Mouse (Mus musculus) brain, adult 2 months (tissue): ENCODE measurements at regions not wholly inside any gene's neighbourhood (a gene's known extent, or its start where the extent isn't known, plus 50 kb on each side); places are given as distances from the start of the nearest gene placed in this dataset.
A peak's percentile ranks its signal among the peaks of the same experiment; 100 is the strongest.

Source experiments
- DNase-seq: peaks from one replicate; pipeline ENCODE4 v3.0.0; 2011; ENCODE audit warnings: low read depth, low spot score

DNA sequence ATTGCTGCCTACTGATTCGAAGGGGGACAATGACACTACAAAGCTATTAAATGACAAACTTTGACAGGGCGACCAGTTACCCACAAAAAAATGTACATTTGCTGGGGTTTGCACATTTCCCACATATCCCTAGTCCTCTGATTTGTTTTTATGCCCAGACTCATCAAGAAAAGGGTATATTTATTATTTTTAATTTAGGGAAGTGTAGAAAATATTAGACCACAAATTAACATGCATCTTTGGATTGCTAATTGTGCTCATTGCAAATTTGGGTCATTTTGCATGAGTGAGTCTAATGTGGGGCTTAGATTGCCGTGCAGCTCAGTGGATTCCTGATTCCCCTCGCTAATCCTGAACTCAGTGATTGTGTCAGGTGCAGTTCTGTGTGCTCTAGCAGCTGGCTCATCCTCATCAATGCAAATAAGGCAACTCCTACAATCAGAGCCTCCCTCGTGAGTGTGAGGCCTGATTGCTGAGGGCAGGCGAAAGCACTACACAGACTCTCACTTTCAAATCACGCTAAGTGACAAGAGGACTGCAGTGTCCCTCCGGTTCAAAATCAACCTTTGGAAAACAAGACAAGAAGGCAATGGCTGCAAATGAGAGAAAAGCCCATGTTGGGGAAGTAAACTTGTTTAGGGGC lies 156.7 kb upstream of the Tmem161b start:
- DNase-seq, result peak; percentile 78

DNA sequence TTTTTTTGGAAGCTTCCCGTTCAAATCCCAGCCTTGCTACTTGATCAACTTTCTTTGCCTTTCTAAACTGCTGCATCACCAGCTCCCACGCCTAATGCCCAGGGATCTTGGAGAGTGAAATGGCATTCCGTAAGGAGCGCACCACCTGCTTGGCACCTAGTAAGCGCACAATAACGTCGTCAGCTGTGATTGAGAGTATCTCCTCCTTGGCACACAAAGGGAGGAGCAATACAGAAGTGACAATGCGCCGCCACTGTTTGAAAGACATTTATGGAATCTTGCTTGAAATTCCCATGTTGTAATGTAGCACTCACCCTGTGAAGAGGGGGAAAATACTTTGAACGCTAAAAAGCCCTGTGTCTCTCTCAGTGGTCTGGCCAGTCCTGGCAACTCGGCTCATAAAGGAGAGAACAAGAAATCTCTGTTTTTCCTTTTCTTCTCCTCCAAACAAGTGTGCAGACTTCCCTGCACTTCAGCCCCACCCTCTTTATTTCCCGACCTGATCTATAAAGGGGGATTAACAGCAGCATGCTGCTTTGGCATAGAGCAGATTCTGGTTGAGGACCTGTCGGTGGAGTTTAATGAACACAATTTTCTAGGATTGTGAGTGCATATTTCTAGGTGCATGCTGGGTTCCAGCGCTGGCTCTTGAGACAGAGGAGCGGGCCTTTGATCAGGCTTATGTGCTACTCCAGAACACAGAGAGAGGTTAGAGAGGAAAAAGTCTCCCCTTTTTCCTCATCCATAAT lies 155.7 kb upstream of the Tmem161b start:
- peak; percentile 75 for DNase-seq

DNA sequence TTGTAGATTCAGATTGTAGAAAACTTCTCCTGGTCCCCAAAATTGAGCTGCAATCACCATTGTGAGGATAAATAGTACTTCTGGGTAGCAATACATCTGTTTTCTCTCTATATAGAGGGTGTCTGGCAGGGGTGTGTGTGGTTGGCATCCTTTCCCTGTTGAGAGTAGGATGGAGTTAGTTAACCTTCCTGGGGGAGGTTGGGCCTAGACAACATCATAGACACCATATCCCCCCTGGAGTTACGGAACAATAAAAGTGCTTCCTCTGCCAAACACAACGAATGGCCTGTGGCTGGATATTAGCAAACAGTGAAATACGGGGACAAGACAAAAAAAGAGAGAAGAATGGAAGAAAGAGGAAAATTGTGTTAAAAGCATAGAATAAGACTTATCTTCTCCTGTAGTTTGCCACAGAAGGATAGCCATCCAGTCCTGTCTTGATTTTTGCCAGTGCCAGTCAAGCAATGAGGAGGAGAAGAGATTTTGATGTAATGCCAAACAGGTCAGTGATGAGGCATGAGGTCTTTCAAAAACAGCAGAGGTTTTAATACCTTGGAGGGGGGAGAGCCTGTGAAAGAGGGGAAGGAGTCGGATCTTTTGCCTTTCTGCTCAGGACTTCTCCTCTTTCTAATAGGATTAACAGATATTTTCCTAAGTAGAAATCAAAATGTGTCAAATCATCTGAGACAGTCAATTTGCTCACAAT lies 155.0 kb upstream of the Tmem161b start:
- peak; percentile 69 for DNase-seq

DNA sequence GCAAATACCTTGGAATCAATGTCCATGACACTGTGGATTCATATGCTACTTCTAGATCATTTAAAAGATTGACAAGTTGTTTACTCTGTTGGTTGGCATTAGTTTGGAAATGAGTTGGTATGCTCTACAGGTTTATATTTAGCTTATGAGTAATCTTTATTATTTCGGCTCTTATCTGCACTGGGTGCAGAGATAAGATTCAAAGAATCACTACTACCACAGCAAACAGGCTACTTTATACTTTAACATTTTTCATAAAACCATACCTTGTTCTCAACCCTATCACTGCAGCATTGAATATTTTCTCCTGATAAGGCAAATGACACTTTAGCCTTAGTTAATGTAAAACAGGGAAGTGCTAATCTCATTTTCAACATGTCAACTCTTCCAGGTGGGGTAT lies 153.7 kb upstream of the Tmem161b start:
- DNase-seq, result no peak
